Mouse (Mus musculus) testis, postnatal 10 days (tissue): ENCODE results near the gene Tas1r1.

Experiments used
- DNase-seq: peaks from one replicate; pipeline ENCODE4 v3.0.0; 2021; ENCODE audit warnings: low spot score

The Tas1r1 gene

GRCm38 (mm10) chr4:152010091-152010706 is 28.2 kb downstream of the Tas1r1 start:
- no peak for DNase-seq

GRCm38 (mm10) chr4:152009076-152010051 is 29.0 kb downstream of the Tas1r1 start:
- DNase-seq, result peak; percentile 73

GRCm38 (mm10) chr4:152008622-152009075 is 29.7 kb downstream of the Tas1r1 start, which contains the start of gene Klhl21:
Klhl21 (plus strand) TSS chr4:152008803.
- peak; percentile 97 for DNase-seq

- no peak for DNase-seq
These were observed 30.2 kb downstream of the Tas1r1 start for GRCm38 (mm10) chr4:152008148-152008500.

- DNase-seq, result no peak
These were observed 30.8 kb downstream of the Tas1r1 start for GRCm38 (mm10) chr4:152007481-152008147.

GRCm38 (mm10) chr4:152006812-152007211 is 31.6 kb downstream of the Tas1r1 start:
- no peak for DNase-seq

GRCm38 (mm10) chr4:152006137-152006536 is 32.2 kb downstream of the Tas1r1 start:
- no peak for DNase-seq

GRCm38 (mm10) chr4:152002063-152002462 is 36.3 kb downstream of the Tas1r1 start:
- DNase-seq, result no peak

- DNase-seq, result no peak
These were observed 37.0 kb downstream of the Tas1r1 start for GRCm38 (mm10) chr4:152001335-152001734.

- DNase-seq, result no peak
These were observed 37.5 kb downstream of the Tas1r1 start for GRCm38 (mm10) chr4:152000906-152001305.

- no peak for DNase-seq
These were observed 38.9 kb downstream of the Tas1r1 start for GRCm38 (mm10) chr4:151999481-151999880.

GRCm38 (mm10) chr4:151997701-151998100 is 40.7 kb downstream of the Tas1r1 start:
- DNase-seq, result no peak

- no peak for DNase-seq
These were observed 41.5 kb downstream of the Tas1r1 start for GRCm38 (mm10) chr4:151996951-151997222.

GRCm38 (mm10) chr4:151996173-151996950 is 42.0 kb downstream of the Tas1r1 start, which contains the start of gene Phf13:
Phf13 (minus strand) TSS chr4:151996258.
- DNase-seq, result peak; percentile 99

GRCm38 (mm10) chr4:151995371-151996172 is 42.8 kb downstream of the Tas1r1 start:
- peak; percentile 82 for DNase-seq

GRCm38 (mm10) chr4:151994228-151995171 is 43.9 kb downstream of the Tas1r1 start:
- DNase-seq, result peak; percentile 77

- no peak for DNase-seq
These were observed 45.3 kb downstream of the Tas1r1 start for GRCm38 (mm10) chr4:151993035-151993434.

- no peak for DNase-seq
These were observed 46.3 kb downstream of the Tas1r1 start for GRCm38 (mm10) chr4:151992091-151992490.

- no peak for DNase-seq
These were observed 49.3 kb downstream of the Tas1r1 start for GRCm38 (mm10) chr4:151989110-151989488.
